Mouse (Mus musculus): ENCODE measurements at regions not wholly inside any gene's neighbourhood (a gene's known extent, or its start where the extent isn't known, plus 50 kb on each side); places are given as distances from the start of the nearest gene placed in this dataset.

- TF ChIP-seq CTCF (IDR thresholded peaks at IDR 0.05; ENCODE audit: borderline replicate concordance, insufficient read depth, low read length) (no peak), POLR2A (IDR thresholded peaks at IDR 0.05; ENCODE audit: low read depth, low read length) (no peak)
Measured at GRCm38 (mm10) chr8:107827500-107828125, 114.8 kb upstream of the Zfhx3 start.

All from embryonic fibroblast, embryonic 13.5 days (primary cell).